Mouse (Mus musculus) effector memory CD4-positive, alpha-beta T cell, adult 5 months (primary cell): ENCODE measurements around the gene Matk. TPM values are rescaled to one million over a fixed set of nuclear protein-coding genes. Genes with fewer than 3 reads are reported as not detected.

Experiments
- polyA plus RNA-seq: library from polyadenylated mRNA; unstranded; fragments of 100-300 nt; shearing (Covaris generic); gene quantifications from one replicate; pipeline ENCODE4 v1.2.1, GENCODE M21; 2017

The Matk gene
- 59.6 TPM for polyA plus RNA-seq

GRCm38 (mm10) chr10:81252424-81253419 is at the start of gene Matk:
Gene Matk, plus strand, starts transcription at chr10:81252935.

DNA sequence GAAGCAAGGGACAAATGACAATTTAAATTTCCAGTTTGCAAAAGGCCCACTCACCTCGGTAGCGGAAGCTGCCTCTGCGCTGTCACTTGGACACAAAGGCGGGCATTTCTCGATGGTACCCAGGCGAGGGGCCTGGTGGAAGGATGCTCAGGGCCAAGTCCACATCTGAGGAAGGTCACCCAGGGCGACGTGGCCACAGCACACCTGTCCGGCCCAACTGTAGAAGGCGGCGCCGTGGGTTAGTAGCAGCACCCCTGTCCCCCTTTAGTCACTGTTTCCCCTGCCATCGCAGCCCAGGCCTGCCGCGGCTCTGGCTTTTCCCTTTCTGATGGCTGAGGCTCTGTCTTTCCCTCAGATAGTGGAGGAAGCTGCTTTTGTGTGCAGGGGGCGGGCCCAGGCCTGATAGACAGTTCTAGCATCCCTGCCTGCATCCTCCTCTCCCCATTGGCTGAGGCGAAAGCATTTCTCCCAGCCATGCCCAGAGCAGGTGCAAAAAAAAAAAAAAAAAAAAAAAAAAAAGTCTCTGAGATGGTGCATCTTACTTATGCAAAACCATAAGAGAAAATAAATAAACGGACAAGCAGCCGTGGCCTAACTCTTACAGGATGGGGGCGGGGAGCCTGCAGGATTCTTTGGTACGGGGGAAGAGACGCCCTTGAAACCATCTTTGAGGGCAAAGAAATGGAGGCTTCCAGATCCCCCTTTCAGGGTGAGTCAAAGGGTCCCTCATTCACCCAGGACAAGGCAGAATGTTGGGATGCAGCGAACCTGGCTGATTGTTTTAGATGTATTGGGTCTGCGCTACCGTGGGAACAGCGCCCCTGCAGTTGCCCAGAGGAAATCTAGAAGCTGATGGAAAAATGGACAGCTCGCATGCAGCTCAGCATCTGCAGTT is 22.1 kb upstream of the Matk start, which contains the start of gene Atcay:
TSS of gene Atcay (minus strand) at position 396 of the 895 bp plus-strand sequence.

DNA sequence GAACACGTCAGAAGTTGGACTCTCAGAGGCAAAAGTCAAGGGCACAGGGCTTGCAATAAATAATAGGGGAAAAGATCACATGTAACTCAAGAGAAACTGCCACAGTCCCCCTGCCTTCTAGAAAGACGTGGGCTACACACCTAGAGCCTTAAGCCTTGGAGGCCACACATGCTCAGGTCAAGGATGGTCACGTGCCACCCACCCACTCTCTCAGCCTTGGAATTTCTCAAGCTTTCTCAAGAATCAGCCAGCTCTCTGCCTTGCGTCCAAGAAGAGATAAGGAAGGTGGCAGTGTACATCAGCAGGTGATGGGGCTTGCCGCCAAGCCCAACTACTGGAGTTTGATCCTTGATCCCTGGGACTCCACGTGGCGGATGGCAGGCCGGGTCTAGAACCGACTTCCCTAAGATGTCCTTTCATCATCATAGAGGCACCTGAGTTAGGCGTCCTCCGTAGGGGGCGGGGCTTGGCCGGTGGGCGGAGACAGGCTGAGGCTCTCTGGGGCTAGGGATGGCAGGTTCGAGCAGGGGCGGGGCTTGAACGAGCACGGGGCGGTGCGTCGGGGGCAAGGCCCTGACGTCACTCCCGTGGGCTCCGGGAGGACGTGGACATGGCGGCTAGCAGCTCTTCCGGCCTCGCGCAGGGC is 20.0 kb upstream of the Matk start, which contains the start of gene Zfr2:
TSS of gene Zfr2 (plus strand) at position 576 of the 646 bp plus-strand sequence.

DNA sequence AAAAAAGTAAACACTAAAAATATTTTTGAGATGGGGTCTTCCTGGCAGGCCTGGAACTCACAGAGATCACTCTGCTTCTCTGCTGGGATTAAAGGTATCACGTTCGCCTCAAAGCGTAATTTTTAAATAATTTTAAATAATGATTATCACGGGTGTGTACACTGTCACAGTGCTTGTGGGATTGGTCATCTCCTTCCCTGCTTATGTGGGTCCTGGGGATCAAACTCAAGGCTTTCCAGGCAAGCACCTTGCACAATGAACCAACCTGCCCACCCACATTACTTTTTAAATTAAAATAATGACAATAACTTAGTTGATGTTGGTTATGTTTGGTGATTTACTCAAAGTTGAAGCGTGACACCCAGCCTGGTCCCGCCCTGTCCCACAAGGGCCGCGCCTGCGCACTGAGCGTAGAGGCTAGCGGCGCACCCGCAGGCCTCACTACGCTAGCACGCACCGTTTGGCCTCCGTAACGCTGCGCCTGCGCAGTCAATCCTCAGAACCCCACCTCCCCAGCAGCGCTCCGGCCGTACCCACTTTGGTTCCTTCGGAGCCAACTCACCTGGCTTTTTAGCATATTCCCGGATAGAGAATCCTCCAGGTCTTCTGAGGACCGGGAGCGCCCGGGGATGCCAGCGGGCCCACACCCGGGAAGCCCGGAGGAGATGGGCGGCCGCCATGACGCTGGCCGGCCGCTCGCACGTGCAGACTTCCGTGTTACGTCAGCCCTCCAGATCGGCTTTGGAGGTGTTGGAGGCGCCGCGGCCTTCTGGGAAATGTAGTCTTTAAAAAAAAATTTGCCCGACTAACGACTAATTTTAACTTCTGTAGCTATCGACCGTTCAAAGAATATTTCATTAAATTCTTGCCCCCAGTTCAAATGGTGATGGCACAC is 13.7 kb downstream of the Matk start, which contains the start of the genes Mrpl54 and Apba3:
TSS of gene Mrpl54 (minus strand) at position 724 of the 895 bp plus-strand sequence.
TSS of gene Apba3 (plus strand) at position 750 of the 895 bp plus-strand sequence.

GRCm38 (mm10) chr10:81291511-81292104 is 38.9 kb downstream of the Matk start, which contains the start of gene Tjp3:
Gene Tjp3, minus strand, starts transcription at chr10:81291581.

GRCm38 (mm10) chr10:81292554-81293333 is 40.0 kb downstream of the Matk start, which contains the start of gene Pip5k1c:
Gene Pip5k1c, plus strand, starts transcription at chr10:81292963.

Other genes with a start within 250 kb of the Matk start
- 0.67 TPM for gene Gng7, start 238.0 kb upstream of the Matk start, polyA plus RNA-seq
- not detected for gene Diras1, start 227.3 kb upstream of the Matk start, polyA plus RNA-seq
- gene Slc39a3, start 215.5 kb upstream of the Matk start, polyA plus RNA-seq: 9.4 TPM
- gene Sgta, start 192.8 kb upstream of the Matk start, polyA plus RNA-seq: 64.8 TPM
- gene Thop1, start 182.9 kb upstream of the Matk start, polyA plus RNA-seq: 6.2 TPM
- not detected for gene Creb3l3, start 154.1 kb upstream of the Matk start, polyA plus RNA-seq
- 147 TPM for gene Map2k2, start 147.0 kb upstream of the Matk start, polyA plus RNA-seq
- gene Zbtb7a, start 117.7 kb upstream of the Matk start, polyA plus RNA-seq: 74.9 TPM
- gene Pias4, start 85.0 kb upstream of the Matk start, polyA plus RNA-seq: 39.4 TPM
- 872 TPM for gene Eef2, start 76.3 kb upstream of the Matk start, polyA plus RNA-seq
- 90.2 TPM for gene Dapk3, start 69.9 kb upstream of the Matk start, polyA plus RNA-seq
- 0.70 TPM for gene 4930442H23Rik, start 69.1 kb upstream of the Matk start, polyA plus RNA-seq
- 0.21 TPM for gene Nmrk2, start 50.9 kb upstream of the Matk start, polyA plus RNA-seq
- gene Atcay, start 22.1 kb upstream of the Matk start, polyA plus RNA-seq: 5.9 TPM
- gene Zfr2, start 19.8 kb upstream of the Matk start, polyA plus RNA-seq: 5.5 TPM
- 146 TPM for gene Mrpl54, start 14.0 kb downstream of the Matk start, polyA plus RNA-seq
- 40.4 TPM for gene Apba3, start 14.0 kb downstream of the Matk start, polyA plus RNA-seq
- 10.0 TPM for gene Tjp3, start 38.6 kb downstream of the Matk start, polyA plus RNA-seq
- gene Pip5k1c, start 40.0 kb downstream of the Matk start, polyA plus RNA-seq: 81.0 TPM
- gene Cactin, start 68.2 kb downstream of the Matk start, polyA plus RNA-seq: 42.4 TPM
- 14.6 TPM for gene Tbxa2r, start 75.8 kb downstream of the Matk start, polyA plus RNA-seq
- not detected for gene Gipc3, start 90.3 kb downstream of the Matk start, polyA plus RNA-seq
- 27.3 TPM for gene Hmg20b, start 97.5 kb downstream of the Matk start, polyA plus RNA-seq
- gene Mfsd12, start 104.6 kb downstream of the Matk start, polyA plus RNA-seq: 3.1 TPM
- not detected for gene 4930404N11Rik, start 112.9 kb downstream of the Matk start, polyA plus RNA-seq
- gene Fzr1, start 125.6 kb downstream of the Matk start, polyA plus RNA-seq: 46.9 TPM
- 41.2 TPM for gene Dohh, start 131.5 kb downstream of the Matk start, polyA plus RNA-seq
- 1.6 TPM for gene Gm48551, start 131.5 kb downstream of the Matk start, polyA plus RNA-seq
- 1.6 TPM for gene Gm48552, start 136.1 kb downstream of the Matk start, polyA plus RNA-seq
- gene Smim24, start 140.1 kb downstream of the Matk start, polyA plus RNA-seq: 1.1 TPM
- gene Nfic, start 202.7 kb downstream of the Matk start, polyA plus RNA-seq: 17.9 TPM
- gene Celf5, start 229.8 kb downstream of the Matk start, polyA plus RNA-seq: not detected
- gene Ncln, start 243.5 kb downstream of the Matk start, polyA plus RNA-seq: 104 TPM
- 64.0 TPM for gene S1pr4, start 247.2 kb downstream of the Matk start, polyA plus RNA-seq